Mouse (Mus musculus) gastrocnemius, adult 2 months (tissue): ENCODE measurements around the gene Cyp2d40. TPM values are rescaled to one million over a fixed set of nuclear protein-coding genes. Genes with fewer than 3 reads are reported as not detected.
"Not testable (repeated sequence)": the region's sequence is repeated elsewhere in the genome, so short reads cannot be mapped to it uniquely, and the experiment has no call there.

Experiments
- DNase-seq: peaks from one replicate; pipeline ENCODE4 v3.0.0; 2022
- H3K27ac ChIP-seq: fragments of 200-600 bp; 2 replicates; pipeline ENCODE4 v1.8.1; 2022; ENCODE audit warnings: mild to moderate bottlenecking
- H3K4me3 ChIP-seq: fragments of 200-600 bp; 2 replicates; pipeline ENCODE4 v1.8.1; 2022; ENCODE audit warnings: mild to moderate bottlenecking, moderate library complexity
- CTCF ChIP-seq: fragments of 200-600 bp; IDR thresholded peaks from 2 replicates; pipeline ENCODE4 v1.8.1; 2022; ENCODE audit warnings: antibody characterized with exemption, mild to moderate bottlenecking, moderate library complexity
- intact Hi-C: fragments of 180-260 bp; cut with DNase I; formaldehyde crosslinking; loops from one replicate; pipeline ENCODE4 v1.15.1; 2025
- long read RNA-seq, 2 experiments: library from polyadenylated mRNA; stranded (forward); transcript quantifications; one replicate each; pipeline ENCODE4 v2.0.0; 2021
- total RNA-seq, 2 experiments: library from RNA; stranded (reverse); gene quantifications; 2 replicates each; pipeline ENCODE4 v1.2.3; 2021

Gene Cyp2d40
- not detected for total RNA-seq
- long read RNA-seq, experiment 1, result 0 reads
- long read RNA-seq, experiment 2, result 0 reads

DNA sequence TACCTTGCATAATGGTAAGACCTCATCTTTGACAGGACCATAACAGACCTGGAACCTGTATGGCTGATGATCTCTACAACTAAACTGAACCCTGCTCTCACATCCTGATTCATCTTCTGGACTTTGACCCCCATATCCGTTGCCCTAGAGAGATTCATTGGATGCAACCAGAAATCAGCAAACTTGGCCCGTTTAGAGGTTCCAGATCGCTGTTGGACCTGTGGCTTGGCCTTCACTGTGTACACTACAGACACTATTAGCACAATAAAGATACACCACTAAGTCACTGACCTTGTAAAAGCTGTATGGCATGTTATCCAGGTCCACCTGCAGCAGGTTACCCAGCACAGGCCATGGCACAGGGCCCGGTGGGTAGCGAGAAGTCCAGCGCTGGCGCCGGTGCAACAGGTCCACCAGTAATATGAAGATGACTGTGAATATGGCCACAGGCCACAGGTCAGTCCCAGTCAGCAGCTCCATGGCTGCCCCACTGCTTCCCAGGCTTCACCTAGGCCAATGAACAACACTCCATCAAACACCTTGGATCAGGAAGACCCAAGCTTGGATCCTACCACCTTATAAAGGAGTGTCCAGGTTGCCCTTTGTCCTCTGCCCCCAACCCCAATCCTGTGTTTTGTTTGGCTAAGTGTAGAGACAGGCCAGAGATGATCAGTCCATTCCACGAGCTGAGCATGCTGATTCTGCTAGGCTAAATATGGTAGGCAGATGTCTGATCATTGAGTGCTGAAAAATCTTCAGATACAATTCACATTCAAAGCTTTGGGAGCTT is at the start of gene Cyp2d40:
Cyp2d40 (minus strand) TSS at position 553 of the 790 bp plus-strand sequence.
- intact Hi-C loops, result no loop called here
- H3K4me3 ChIP-seq, result no peak within 1 kb of the TSS
- H3K27ac ChIP-seq, result no peak within 1 kb of the TSS
- no peak for DNase-seq
- TF ChIP-seq CTCF, result no peak

DNA sequence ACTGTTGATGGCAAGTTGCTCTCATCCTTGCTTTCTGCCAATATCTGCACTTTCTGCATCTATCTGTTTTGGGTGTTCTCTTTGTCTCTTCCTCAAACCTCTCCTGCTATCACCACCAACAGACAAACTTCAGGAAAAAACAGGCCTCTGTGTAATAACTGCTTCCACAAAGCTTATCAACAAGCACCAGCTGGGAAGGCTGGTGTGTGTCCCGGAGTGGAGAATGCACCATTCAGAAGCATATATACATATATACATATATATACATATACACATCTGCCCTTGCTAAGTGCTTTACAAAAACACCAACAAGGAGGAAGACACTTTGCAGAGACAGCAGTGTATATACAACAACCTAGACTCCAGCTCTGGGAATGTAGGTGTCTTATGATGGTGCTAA is 46.6 kb upstream of the Cyp2d40 start:
- TF ChIP-seq CTCF, result no peak
- no peak overlapping the region for H3K27ac ChIP-seq
- no peak for DNase-seq
- no peak overlapping the region for H3K4me3 ChIP-seq
- intact Hi-C loops, result loop anchor here (5.0 to 10.0 kb wide), 3 partner anchors 304 to 704 kb away; partner anchors contain the start of gene Ttll1

DNA sequence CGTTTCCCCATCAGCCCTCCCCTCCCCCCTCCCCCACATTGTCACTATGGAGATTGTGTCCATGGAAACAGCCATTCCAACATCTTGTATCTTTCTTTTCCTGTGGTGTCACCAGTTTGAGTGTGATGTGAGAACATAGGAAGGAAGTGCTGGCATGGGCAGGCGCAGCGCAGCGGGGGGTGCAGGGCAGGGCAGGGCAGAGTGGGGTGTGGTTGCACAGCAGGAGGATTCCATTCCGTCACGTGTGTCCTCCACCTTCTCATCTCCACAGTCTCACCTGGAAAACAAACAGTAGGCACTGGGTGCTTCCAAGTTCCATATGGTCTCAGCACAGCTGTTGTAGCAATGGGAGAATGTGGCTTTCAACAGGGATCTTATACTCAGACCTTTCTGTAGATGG is 45.5 kb upstream of the Cyp2d40 start:
- no peak for DNase-seq
- TF ChIP-seq CTCF, result no peak
- no peak overlapping the region for H3K27ac ChIP-seq
- no peak overlapping the region for H3K4me3 ChIP-seq
- intact Hi-C loops, result loop anchor here (10.0 kb wide), 1 partner anchor 795 kb away; no protein-coding TSS in a partner anchor

DNA sequence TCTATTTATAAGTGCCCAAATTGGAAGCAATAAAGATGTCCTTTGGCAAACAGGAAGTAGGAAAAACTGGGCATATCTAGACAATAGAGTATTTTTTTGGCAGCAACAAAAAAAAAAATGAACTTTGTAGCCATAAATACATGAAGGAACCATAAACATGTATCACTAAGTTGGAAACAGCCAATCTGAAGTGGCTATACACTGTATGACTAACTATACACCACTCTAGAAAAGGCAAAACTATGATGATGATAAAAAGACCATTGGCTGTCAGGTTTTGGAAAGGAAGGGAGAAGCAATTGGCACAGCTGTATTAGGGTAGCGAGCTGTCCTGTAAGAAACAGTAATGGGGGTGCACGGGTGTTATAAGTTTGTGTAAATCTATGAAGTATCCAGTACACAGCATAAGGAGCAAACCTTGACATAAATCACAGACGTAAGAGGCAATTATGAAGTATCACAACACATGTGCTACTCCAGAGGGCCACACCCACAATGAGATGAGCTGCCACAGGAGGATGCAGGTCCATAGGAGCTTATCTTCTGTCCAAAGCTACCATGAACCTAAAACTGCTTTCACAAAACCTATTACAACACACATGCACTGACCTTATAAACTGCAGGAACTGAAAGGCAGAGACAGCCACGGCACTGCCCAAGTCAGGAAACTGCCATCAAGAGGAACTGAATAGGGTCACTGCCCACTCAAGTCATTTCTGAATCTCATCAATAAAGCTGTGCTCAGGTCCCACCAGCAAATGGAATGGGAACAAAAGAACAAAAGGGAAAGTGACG is 43.2 kb upstream of the Cyp2d40 start:
- intact Hi-C loops, result loop anchor here (10.0 kb wide), 1 partner anchor 798 kb away; no protein-coding TSS in a partner anchor
- no peak overlapping the region for H3K27ac ChIP-seq
- no peak for TF ChIP-seq CTCF
- no peak overlapping the region for H3K4me3 ChIP-seq
- no peak for DNase-seq

DNA sequence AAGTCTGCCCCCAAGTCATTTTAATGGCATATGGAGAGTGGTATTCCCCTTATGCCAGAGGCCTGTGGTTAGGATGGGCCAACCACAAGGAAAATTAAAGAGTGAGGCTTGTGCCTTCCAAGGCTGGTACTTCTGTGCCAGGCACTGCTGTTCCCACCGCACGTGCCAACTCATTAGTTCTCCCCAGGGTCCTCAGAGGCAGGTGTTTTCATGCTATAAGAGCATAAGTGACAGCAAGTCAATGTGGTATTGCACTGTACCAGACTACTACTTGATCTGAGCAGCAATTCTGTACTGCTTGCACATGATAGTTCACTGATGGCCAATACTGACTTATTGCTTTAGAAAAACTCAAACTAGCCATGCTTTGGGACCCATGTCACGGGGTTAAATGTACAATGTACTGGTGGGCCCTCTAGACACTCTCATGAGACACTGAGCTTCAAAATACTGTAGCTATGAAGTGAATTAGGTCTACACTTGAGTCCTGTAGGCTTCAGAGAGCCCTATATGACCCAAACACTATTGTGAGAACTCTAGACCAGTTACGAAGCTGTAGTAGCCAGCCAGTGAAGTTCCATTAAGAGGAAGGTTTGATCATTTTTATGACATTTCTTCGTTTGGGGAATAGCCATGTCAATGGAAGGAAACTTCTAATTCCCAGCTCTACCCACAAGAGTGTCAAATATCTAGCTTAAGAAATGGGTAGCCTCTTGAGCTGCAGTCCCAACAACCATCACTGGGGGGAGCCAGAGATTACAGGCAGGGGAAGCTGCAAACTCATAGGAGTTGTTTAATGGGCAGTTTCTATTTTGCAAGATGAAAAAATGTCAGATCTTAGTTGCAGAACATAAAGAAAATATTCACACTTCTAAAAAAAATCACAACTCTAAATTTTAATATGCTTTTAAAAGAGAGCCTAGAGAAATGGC is 41.0 kb upstream of the Cyp2d40 start:
- intact Hi-C loops, result loop anchor here (2.0 to 10.0 kb wide), 2 partner anchors 232 to 800 kb away; no protein-coding TSS in a partner anchor
- H3K27ac ChIP-seq, result no peak overlapping the region
- H3K4me3 ChIP-seq, result no peak overlapping the region
- peak; percentile 98 for TF ChIP-seq CTCF
- DNase-seq, result peak; percentile 78

DNA sequence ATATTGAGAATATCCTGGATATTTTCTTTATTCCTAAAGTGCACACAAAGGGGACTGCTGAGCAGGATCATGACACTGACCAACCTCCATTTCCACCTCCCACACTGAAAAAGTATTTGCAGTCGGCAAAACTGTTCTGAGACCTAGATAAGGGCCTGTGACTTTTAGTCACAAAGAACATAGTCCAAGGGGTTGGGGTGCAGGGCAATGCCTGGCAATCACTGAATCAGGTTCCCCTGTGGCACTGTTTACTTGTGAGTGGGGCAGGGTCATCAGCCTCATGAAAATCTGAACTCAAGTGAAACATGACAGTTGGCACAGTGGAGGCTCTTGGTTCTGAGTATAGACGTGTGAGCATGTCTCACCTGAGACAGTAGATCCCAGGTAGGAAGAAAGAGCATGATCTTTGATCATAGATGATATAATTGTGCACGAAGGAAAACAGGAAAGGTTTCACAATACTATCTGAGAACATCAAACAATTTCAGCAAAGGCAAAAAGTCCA is 32.0 kb upstream of the Cyp2d40 start:
- no peak overlapping the region for H3K27ac ChIP-seq
- no peak for TF ChIP-seq CTCF
- intact Hi-C loops, result no loop called here
- no peak overlapping the region for H3K4me3 ChIP-seq
- no peak for DNase-seq

DNA sequence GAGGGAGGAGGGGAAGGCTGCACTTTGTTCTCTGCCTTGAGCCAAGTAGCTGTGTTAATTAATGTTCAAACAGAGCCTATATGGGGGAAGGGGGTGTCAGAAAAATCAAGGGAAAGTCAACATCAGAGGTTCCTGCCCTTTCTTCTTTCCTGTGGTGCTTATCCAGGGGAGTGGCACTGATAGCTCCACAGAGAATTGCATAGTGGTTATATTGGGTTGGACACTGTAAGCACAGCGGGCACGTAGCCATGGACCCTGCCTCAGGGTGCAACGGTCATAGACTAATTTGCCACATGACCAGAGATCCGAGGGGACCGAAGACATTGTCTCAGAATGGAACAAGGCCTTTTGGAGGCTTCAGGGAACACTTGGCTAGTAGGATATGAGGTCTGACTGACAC is 30.3 kb upstream of the Cyp2d40 start, which contains the start of gene Cyp2d26:
Cyp2d26 (minus strand) TSS at position 18 of the 400 bp plus-strand sequence.
- DNase-seq, result no peak
- no peak for TF ChIP-seq CTCF
- Histone ChIP-seq H3K4me3 (no peak within 1 kb of the TSS), H3K27ac (no peak within 1 kb of the TSS)
- intact Hi-C loops, result no loop called here

DNA sequence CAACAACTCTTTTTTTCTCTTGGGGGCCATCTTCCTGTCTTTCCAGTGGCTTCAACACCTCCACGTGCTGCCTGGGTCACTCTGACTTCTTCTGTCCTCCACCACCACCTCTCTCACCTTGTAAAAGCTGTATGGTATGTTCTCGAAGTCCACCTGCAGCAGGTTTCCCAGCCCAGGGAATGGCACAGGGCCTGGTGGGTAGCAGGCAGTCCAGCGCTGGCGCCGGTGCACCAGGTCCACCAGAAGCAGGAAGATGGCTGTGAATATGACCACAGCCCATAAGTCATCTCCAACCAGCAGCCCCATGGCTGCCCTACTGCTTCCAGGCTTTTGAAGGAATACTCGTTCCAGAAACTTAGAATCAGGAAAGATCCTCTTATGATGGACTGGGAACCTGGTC is 29.9 kb upstream of the Cyp2d40 start:
- no peak for TF ChIP-seq CTCF
- intact Hi-C loops, result no loop called here

DNA sequence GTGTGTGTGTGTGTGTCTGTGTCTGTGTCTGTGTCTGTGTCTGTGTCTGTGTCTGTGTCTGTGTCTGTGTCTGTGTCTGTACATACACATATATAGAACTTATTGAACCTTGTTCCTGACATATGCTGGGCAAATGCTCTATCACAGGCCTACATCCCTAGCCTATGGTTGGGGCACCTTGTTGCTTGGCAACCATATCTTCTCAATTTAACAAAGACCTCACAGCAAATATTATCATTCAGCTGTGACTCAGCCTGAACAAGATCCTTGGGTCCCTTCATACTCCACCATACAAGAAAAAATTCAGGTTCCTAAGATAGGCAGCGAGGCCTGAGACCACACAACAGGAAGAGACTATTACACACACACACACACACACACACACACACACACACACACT is 29.5 kb upstream of the Cyp2d40 start:
- intact Hi-C loops, result no loop called here
- TF ChIP-seq CTCF, result no peak
- no peak overlapping the region for H3K4me3 ChIP-seq
- DNase-seq, result no peak
- H3K27ac ChIP-seq, result no peak overlapping the region

More for the DNA sequence above, 29.9 kb upstream of the Cyp2d40 start:
- H3K27ac ChIP-seq, result no peak overlapping the region
- no peak for DNase-seq
- no peak overlapping the region for H3K4me3 ChIP-seq

DNA sequence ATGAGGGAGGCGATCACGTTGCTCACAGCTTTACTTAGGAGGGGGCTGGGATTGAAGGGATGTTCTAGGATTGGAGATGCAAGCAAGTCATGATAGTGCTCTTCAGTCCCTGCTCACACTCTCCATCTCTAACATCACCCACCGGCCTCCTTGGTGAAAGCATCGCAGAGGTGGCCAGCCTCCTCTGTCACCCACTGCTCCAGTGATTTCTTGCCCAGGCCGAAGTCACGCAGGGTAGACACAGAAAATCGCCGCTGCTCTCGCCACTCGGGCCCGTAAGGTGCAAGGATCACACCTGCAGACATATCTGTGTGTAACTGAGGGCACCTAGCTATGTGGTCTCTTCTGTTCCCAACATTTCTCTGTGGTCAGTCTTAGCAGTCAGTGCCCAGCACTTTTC is 28.6 kb upstream of the Cyp2d40 start:
- intact Hi-C loops, result no loop called here
- no peak for DNase-seq
- no peak overlapping the region for H3K4me3 ChIP-seq
- no peak overlapping the region for H3K27ac ChIP-seq
- no peak for TF ChIP-seq CTCF

DNA sequence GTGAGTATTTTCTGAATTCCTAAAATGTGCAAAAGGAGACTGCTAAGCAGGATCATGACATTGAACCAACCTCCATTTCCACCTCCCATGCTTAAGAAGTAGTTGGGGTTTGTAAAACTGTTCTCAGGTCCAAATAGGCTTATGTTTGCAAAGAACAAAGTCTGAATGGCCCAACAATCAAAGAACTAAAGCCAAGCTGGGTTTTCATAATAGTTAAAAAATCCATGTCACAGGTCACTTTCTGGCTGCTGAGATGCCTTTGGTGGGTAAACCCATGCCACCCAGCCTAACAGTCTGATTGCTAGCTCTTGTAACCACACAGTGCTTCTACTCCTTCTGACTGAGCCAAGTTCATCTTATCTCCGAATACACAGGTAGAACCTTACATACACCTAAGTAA is 20.6 kb upstream of the Cyp2d40 start:
- intact Hi-C loops, result loop anchor here (5.0 kb wide), 1 partner anchor 102 kb away; no protein-coding TSS in a partner anchor
- no peak overlapping the region for H3K27ac ChIP-seq
- DNase-seq, result no peak
- H3K4me3 ChIP-seq, result no peak overlapping the region
- TF ChIP-seq CTCF, result no peak

DNA sequence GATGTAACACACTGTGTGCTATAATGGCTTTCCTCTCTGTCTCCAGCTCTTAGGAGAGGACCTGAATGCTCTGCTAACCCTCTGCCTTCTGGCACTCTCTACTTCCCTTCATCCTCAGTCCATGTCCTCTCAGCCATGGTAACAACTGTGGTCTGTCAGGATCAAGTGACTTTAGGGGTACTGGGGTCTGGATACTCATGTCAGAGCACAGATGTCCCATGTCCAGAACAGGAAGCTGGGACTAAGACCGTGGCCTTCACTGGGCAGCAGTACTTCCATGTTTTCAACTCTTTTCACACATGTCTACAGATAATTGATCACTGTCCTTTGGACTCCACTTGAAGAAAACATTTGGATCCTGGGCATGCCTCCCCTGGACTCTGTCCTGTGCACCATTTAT is 19.8 kb upstream of the Cyp2d40 start:
- H3K4me3 ChIP-seq, result no peak overlapping the region
- TF ChIP-seq CTCF, result no peak
- no peak overlapping the region for H3K27ac ChIP-seq
- no peak for DNase-seq
- intact Hi-C loops, result loop anchor here (5.0 kb wide), 1 partner anchor 101 kb away; no protein-coding TSS in a partner anchor

DNA sequence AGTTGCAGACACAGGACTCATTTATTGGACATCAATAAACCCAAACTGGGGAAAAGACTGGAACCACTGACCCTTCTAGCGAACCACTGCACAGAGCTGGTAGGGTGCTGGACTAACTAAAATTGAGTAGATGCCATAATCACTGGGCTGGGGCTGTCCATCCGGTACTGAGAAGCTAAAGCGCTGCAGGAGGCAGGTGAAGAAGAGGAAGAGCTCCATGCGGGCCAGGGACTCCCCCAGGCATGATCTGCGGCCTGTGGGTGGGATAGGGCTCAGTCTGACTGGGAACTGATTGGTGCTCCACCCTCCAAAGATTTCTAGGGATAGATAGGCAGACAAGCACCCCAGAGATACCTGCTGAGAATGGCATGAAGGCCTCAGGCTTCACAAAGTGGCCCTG is 13.9 kb upstream of the Cyp2d40 start:
- H3K4me3 ChIP-seq, intact Hi-C loops, DNase-seq, H3K27ac ChIP-seq: not testable (repeated sequence)
